Mouse (Mus musculus): Measurements from ENCODE around the gene Fbxl22. TPM values are rescaled to one million over a fixed set of nuclear protein-coding genes. Genes with fewer than 3 reads are reported as not detected.

Fbxl22 gene
- polyA plus RNA-seq, 1 experiment = 80.6 TPM

DNA sequence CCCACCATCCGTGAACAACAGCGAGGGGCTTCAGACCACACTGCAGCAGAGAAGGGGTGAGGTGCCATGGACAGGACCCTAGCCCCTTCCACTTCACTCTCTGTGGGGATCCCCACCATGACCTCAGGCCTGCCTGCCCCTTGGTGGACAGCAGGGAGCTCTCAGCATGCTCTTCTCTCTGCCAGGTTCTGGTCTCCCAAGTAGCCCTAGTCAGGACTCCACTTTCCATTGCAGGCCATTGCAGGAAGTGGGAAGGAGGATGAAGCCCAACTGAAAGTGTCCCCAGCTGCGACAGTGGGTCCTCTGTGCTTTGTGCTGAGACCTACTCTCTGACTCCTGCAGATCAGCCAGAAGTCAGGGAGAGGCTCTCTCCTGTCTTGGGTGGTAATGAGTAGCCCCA is 6.7 kb downstream of the Fbxl22 start:
- no peak for DNase-seq (ENCODE audit: low spot score)

DNA sequence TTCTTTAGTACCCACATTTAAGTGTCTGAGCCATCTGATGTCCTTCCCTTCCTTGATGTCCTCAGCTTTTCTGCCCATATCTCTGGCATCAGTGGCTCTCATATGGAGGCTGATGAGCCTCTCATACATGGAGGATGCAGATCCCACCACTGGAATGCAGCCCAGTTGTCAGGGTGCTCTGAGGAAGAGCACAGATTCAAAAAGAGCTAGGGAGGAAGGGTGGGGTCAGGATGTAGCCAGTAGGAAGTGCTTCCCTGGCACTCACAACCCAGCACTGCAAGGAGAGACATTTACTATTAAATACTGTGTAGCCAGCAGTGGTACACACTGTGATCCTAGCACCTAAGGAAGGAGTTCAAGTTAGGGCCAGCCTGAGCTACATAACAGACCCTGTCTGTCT is 8.0 kb downstream of the Fbxl22 start:
- DNase-seq (ENCODE audit: low spot score) = no peak

DNA sequence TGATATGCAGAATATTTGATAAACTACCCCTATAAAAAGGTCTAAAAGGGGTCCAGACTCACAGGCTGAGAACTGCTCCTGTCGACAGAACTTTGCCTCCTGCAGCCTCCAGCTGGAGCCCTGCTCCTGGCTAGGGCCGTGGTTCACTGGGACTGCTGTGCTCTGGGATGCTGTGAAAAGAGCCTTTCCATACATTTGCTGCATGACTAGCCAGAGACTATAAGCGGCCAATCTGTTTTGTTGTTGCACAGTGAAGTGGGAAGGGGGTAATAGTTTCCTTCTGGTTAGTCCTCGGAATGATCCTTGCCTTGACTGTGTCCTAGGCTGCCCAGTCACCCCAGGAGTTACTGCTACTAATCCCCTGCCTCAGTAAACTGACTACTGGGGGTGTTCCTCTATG is 8.4 kb downstream of the Fbxl22 start:
- DNase-seq (ENCODE audit: low spot score) = no peak

DNA sequence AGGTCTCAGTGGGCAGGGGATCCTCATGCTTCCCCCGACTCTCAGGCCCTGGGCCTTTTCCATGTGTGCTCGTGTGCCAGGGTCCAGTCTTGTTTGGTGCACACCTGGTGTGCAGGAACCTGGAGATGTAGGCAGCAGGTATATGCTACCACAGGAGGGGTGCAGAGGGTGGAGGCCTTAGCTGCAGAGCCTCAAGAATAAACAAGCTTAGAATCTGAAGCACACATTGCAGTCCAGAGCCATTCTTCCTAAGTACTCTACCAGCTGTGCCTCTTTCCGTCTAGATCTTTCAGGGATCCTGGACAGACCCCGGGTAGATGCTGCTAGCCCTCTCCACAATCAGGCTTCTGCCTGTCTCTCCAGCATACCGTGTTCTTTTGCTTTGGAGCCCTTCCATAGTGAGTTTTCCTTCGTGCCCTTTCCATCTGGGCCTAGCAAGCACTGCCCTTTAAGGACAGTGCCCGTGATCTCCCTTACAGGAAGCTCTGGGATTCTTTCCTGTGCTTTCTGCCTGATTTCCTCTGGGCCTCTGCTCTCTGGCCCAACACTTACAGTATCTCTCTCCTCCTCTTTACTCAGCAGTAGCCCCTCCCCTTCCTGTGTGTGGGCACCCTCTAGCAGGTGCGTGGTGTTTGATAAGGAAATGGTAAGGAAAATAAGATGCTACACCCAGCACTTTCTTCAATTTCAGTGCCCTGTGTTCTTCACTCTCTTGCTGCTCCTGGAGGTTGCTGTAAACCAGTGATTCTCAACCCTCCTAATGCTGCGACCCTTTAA is 9.1 kb downstream of the Fbxl22 start:
- no peak for DNase-seq (ENCODE audit: low spot score)

DNA sequence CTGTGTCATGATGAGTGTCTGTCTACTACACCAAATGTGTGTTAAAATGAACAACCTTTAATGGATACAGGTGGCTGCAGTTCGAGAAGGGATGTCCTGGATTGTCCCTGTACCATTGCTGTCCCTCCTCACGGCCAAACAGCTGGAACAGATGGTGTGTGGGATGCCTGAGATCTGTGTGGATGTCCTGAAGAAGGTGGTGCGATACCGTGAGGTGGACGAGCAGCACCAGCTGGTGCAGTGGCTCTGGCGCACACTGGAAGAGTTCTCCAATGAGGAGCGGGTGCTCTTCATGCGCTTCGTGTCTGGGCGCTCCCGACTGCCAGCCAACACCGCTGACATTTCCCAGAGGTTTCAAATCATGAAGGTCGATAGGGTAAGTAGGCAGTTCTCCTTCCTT is 9.9 kb downstream of the Fbxl22 start:
- no peak for DNase-seq (ENCODE audit: low spot score)

DNA sequence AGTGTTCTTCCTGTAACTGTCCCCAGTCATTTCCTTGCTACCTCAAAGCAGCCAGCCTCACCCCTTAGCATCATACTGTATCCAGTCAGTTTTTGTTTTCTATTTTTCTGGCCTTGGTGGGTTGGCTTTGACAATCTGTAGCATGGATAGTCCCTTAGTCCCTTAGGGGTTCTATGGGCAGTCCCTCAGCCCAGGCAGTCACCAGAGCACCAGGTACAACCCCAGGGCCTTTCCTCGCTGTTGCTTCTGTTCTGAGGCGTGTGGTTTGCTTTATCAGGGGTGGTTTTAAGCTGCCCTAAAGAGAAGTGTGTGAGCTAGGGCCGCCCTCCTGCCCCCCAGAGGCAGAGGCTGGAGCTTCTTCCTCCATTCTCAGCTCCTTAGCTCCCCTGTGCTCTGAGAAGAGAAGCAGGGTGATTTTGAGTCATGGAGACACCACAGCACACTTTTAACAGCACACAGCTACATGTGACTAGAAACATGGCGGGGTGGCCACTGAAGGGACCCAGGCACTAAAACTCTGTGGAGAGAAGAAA is 10.4 kb downstream of the Fbxl22 start:
- DNase-seq (ENCODE audit: low spot score) = no peak

DNA sequence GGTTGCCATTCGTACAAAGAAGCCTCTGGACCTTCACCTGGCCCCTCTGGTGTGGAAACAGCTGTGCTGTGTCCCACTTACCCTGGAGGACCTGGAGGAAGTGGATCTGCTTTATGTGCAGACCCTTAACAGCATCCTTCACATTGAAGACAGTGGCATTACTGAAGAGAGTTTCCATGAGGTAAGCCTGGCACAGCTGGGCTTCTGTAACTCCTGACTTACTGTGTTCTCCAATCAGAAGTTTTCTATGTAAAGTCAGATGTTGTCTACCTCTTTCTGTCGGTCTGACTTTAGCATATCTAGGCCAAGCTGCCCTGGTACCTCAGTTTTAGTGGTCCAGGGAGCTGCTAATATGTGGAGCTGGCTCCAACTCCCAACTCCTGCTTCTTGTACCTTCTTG is 13.1 kb downstream of the Fbxl22 start:
- no peak for DNase-seq (ENCODE audit: low spot score)

DNA sequence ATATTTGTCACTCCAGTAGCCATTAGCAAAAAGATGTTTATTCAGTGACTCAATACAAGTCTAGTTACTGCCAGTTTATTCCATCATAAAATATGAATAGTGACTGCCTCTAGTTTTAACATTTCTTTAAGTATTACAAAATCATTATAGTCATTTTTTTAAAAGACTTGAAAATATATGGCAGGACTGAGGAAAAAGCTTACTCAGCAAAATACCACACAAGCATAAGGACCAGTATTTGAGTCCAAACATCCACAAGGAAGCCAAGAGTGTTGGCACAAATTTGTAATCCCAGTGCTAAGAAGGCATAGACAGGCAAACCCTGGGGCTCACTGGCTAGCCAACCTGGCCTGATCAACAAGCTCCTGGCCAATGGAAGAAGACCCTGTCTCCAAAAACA is 20.4 kb downstream of the Fbxl22 start:
- DNase-seq (ENCODE audit: low spot score) = no peak

DNA sequence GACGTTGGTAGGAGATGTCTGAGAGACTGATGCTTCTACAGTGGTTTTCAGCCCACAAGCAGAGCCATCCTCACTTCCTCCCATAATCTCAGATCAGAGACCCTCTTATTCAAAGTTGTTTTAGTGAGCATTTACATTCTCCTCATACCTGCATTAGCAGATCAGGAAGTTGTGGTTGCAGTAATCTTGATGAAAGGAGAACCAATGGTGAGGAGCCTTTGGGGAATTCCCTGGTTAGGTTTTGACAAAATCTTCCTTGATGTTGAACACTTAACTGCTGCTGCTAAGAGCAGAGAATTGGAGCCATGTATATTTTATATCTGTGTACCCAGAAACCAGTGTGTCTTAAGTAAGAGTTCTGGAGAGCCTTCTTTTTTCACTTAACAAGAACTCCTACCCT is 22.0 kb downstream of the Fbxl22 start:
- no peak for DNase-seq (ENCODE audit: low spot score)

DNA sequence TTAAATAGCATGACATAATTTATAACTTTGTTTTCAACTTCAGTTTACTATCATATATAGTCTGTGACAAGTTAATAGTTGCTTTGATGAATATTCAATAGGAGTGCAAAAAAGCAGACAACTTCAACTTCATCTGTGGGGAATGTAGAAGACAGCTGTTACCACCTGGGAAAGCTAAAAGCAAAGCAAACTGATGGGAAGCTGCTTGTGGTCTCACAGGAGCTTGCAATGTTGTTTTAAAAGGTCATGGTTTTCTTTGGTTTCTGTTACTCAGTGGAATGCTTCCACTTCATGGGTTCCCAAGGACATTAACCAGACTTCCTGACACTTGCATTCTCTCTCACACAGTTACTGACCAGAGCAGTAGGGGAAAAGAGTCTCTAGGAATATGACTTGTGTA is 25.6 kb downstream of the Fbxl22 start:
- no peak for DNase-seq (ENCODE audit: low spot score)

DNA sequence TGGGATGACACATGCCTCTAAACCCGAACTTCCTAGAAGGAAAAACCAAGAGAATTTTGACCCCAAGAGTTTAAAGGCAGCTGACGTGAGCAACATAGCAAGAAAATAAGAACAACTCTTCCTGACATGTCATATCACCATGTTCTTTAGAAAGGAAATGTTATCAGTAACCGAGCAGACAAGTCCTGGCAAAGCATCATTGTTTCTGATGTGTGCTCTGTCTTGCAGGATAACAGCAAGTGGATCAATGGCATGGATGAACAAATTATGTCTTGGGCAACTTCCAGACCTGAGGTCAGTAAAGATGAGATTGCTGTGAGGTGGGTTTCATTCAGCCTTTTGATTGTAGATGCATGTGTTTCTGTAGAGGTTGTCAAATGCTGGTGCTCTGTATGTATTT is 31.0 kb downstream of the Fbxl22 start:
- DNase-seq (ENCODE audit: low spot score) = no peak

DNA sequence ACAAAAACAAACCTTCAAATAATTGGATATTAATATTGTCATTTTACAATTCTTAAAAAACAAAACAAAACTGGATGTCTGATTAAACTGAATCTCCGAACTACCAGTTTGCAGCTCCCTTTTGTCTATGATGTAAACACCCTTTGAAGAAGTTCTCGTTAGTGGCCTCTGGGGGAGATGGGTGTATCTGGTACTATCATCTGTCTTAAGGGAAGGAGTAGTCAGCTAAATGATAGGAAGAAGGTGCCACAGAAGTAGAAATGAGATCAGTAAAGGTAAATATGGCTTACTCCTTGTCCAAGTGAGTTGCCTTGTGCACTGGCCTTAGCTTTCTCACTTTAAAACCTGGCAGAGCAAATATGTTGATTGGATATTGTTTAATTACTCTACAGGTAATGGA is 36.6 kb downstream of the Fbxl22 start:
- no peak for DNase-seq (ENCODE audit: low spot score)

DNA sequence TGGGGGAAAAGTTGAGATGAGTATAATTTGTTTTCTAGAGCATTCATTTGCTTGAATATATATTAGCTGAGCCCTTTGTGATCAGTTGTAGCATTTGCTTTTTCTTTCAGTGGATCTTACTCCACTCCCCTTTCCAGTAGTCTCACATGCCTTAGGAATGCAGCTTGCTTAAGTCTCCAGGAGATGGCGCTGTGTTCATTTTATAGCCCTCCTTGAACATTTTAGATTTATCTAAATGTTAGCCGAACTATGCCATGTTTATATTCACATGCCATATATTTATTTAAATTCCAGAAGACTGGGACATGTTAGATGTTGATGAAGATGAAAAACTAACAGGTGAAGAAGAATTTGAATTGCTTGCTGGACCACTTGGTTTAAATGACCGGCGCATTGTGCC is 49.3 kb downstream of the Fbxl22 start:
- no peak for DNase-seq (ENCODE audit: low spot score)

Other genes with a start within 250 kb of the Fbxl22 start
- gene Herc1, start 164.1 kb downstream of the Fbxl22 start, polyA plus RNA-seq (2012; rRNA removed) = 19.9 and 20.9 TPM in 2 replicates
- 39.3 and 40.1 TPM in 2 replicates for gene Usp3, start 78.5 kb upstream of the Fbxl22 start, polyA plus RNA-seq (2012; rRNA removed)
- 1.0 TPM in 2 replicates for gene Car12, start 199.1 kb upstream of the Fbxl22 start, polyA plus RNA-seq (2012; rRNA removed)

Measured in urinary bladder, adult 2 months (tissue).